Mouse (Mus musculus) erythroid progenitor cell, adult 5-6 weeks (primary cell): ENCODE measurements around the gene Socs7. TPM values are rescaled to one million over a fixed set of nuclear protein-coding genes. Genes with fewer than 3 reads are reported as not detected.

ENCODE experiments used
- ATAC-seq: replicated peaks from 2 replicates; pipeline ENCODE4 v1.8.0; 2016; ENCODE audit warnings: moderate number of reproducible peaks, mild to moderate bottlenecking, moderate TSS enrichment, inconsistent platforms; ENCODE audit not compliant: poor library complexity, low FRiP score, severe bottlenecking
- total RNA-seq, 2 experiments: library from RNA; stranded (forward) in 1 of 2; stranded (reverse) in 1 of 2; fragments of 150-400 nt in 1 of 2; fragments of 186-747, 209-891 nt in 1 of 2; gene quantifications; 2 replicates each; pipeline versions ENCODE4 v1.2.3 to v1.2.4; 2015 to 2017; ENCODE audit warnings: low replicate concordance in 2 of 2

Gene Socs7
- total RNA-seq, 2 experiments from 2014 or later: 2.5 to 5.4 TPM

GRCm38 (mm10) chr11:97437745-97438144, 75.4 kb downstream of the Socs7 start:
- no peak for ATAC-seq

DNA sequence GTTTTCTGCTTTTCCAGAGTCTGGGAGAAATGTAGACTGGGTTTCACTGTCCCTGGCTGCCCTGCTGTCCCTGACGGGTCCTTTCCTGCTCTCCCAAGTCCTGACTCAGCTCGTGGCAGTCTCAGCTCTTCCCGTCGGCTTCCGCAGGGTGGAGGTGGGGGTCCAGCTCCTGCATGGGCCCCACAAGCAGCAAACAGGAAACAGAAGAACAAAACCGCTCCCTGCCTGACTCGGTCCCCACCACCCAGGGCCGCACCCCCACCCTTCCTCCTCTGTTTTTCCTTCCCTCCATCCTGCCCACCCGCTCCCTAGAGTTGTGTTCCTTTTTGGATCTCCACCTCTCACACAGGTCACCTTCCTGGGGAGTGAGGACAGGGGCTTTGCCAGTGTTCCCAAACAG, 76.5 kb downstream of the Socs7 start:
- no peak for ATAC-seq

DNA sequence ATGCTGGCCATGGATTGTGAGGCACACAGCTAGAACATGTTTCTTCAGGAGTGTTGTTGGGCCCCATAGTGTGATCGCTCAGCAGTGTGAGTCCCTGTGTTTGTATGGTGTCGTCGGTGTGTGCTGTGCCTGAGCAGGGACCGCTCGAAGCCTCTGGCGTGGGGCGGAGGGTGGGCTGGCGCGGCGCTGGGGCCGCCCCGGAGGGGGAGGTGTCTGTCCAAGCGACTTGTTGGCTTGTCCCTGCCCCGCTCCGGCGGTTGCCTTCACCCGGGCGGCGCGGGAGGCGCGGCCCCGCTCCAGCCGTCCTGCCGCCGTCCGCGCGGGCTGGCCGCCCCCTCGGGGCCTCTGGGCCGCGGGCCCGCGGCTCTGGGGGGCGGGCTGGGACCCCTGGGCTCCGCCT, 77.6 kb downstream of the Socs7 start:
- ATAC-seq: peak; percentile 64

DNA sequence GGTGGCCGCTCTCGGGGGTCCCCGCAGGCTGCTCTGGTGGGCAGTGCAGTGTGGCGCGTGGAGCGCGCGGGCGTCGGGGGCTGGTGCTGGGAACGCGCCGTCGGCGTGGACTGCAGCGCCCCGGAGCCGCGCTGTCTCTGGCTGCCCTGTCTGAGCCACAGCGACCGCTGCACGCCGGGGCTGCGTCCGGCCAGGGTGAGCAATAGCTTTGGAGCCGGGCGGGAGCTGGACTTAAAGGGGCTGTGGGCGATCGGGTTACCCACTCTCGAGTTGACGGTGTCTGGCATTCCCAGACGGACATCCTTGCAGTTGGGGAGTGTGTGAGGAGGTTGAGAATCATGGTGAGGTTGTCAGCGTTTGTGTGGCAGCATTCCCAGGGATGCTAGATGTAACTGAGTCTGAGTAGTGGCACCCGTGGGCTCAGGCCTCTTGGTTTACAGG, 78.1 kb downstream of the Socs7 start:
- ATAC-seq: no peak

DNA sequence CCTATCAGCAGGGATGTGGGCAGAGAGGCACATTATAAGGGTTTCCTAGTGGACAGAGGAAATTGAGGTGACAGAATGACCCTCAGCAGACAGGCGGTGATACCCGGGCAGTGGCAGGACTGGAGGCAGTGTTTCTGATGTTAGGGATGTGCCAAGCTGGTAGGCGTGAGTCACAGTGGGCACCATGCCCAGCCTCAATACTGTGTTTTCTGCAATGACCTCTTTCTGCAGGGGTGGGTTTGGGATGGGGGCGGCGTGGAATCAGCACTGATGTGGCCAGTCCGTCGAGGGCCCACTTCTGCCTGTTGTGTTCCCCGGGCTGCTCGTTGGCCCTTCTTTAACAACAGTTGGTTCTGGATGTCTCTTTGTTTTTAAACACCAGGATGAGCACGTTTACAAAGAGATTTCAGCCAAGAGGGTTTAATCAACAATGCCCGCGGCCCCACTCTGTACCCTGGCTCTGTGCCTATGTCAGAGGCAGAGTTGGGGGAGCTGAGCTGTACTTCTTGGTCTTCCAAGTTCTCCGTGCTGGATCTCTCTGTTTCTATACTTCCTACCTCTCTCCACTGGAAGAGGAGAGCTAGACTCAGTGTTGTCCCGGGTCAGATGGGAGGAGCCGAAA, 78.8 kb downstream of the Socs7 start:
- ATAC-seq: peak; percentile 36; the same call in 1 of the 2 replicates

- ATAC-seq: peak; percentile 11; the same call in 1 of the 2 replicates
These were observed 79.3 kb downstream of the Socs7 start for GRCm38 (mm10) chr11:97441658-97442125.

- ATAC-seq: peak; percentile 6; the same call in 1 of the 2 replicates
These were observed 80.7 kb downstream of the Socs7 start for GRCm38 (mm10) chr11:97442891-97443675.

DNA sequence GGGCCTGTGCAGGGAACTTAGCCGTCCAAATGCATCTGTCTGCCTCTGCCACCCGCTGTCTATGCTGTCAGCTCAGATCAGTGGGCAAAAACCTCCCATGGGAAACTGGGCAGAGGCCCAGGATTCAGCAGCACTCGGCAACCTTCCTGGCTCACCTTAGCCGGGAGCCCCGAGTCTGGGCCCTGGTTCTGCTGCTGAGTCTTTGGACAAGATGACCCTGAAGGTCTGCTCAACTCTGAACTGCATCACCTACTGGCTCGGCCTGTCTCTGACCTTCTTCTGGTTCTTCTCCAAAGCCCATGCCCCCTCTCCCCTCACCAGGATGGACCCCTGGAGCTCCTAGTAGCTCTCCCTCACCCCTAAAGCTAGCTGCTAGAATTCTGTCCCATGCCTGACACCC, 83.2 kb downstream of the Socs7 start:
- no peak for ATAC-seq

DNA sequence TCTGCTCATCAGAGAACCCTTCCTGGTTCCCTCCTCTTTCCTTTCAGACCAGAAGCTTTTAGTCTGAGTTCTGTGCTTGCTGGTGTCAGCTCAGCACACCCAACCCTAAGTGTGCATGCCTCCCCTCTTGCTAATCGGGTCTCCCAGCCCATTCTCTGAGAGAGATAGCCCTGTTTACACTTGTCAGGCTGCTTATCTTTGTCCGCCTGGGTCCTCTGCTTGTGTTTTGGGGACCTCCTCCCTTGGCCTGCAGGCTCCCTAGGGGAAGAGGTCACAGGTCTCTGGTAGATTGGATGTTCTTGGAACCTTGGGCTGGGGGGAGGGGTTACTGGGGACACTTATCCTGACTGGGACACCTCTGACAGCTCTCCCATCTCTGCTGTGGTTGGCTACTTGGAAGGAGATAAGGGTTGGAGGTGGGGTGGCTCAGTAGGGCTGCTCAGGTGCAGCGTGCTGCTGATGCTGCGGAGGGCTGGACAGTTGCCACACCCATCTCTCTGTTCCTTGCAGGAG, 83.7 kb downstream of the Socs7 start:
- ATAC-seq: peak; percentile 71

GRCm38 (mm10) chr11:97447979-97448378, 85.6 kb downstream of the Socs7 start:
- no peak for ATAC-seq

Other genes starting within 250 kb of the Socs7 start
- not detected in 2 replicates for gene Tbx21, start 247.2 kb upstream of the Socs7 start, total RNA-seq (2015; ENCODE audit: low replicate concordance)
- not detected in 2 replicates for gene Tbx21, start 247.2 kb upstream of the Socs7 start, total RNA-seq (2017; ENCODE audit: low replicate concordance)
- 1.4 and 15.9 TPM in 2 replicates for gene Tbkbp1, start 211.1 kb upstream of the Socs7 start, total RNA-seq (2015; ENCODE audit: low replicate concordance)
- 1.3 TPM in 1 of 2 replicates, not detected in the other for gene Tbkbp1, start 211.1 kb upstream of the Socs7 start, total RNA-seq (2017; ENCODE audit: low replicate concordance)
- 116 and 118 TPM in 2 replicates for gene Kpnb1, start 174.7 kb upstream of the Socs7 start, total RNA-seq (2015; ENCODE audit: low replicate concordance)
- 267 and 391 TPM in 2 replicates for gene Kpnb1, start 174.7 kb upstream of the Socs7 start, total RNA-seq (2017; ENCODE audit: low replicate concordance)
- 20.9 and 25.6 TPM in 2 replicates for gene Npepps, start 81.9 kb upstream of the Socs7 start, total RNA-seq (2015; ENCODE audit: low replicate concordance)
- 9.4 and 32.2 TPM in 2 replicates for gene Npepps, start 81.9 kb upstream of the Socs7 start, total RNA-seq (2017; ENCODE audit: low replicate concordance)
- 13.4 and 15.5 TPM in 2 replicates for gene Mrpl45, start 46.8 kb upstream of the Socs7 start, total RNA-seq (2015; ENCODE audit: low replicate concordance)
- 3.6 and 5.9 TPM in 2 replicates for gene Mrpl45, start 46.8 kb upstream of the Socs7 start, total RNA-seq (2017; ENCODE audit: low replicate concordance)
- gene Gpr179, start 10.5 kb upstream of the Socs7 start, total RNA-seq (2015; ENCODE audit: low replicate concordance): not detected in 2 replicates
- 0.15 TPM in 1 of 2 replicates, not detected in the other for gene Gpr179, start 10.5 kb upstream of the Socs7 start, total RNA-seq (2017; ENCODE audit: low replicate concordance)
- gene Arhgap23, start 53.0 kb downstream of the Socs7 start, total RNA-seq (2015; ENCODE audit: low replicate concordance): 76.8 and 82.6 TPM in 2 replicates
- 65.7 and 71.1 TPM in 2 replicates for gene Arhgap23, start 53.0 kb downstream of the Socs7 start, total RNA-seq (2017; ENCODE audit: low replicate concordance)
- not detected in 2 replicates for gene 4933428G20Rik, start 137.8 kb downstream of the Socs7 start, total RNA-seq (2015; ENCODE audit: low replicate concordance)
- gene 4933428G20Rik, start 137.8 kb downstream of the Socs7 start, total RNA-seq (2017; ENCODE audit: low replicate concordance): not detected in 2 replicates
- not detected in 2 replicates for gene Srcin1, start 213.6 kb downstream of the Socs7 start, total RNA-seq (2015; ENCODE audit: low replicate concordance)
- gene Srcin1, start 213.6 kb downstream of the Socs7 start, total RNA-seq (2017; ENCODE audit: low replicate concordance): not detected in 2 replicates